Mouse (Mus musculus) intestine, embryonic 16.5 days (tissue): ENCODE results near the gene Thbs1. TPM values are rescaled to one million over a fixed set of nuclear protein-coding genes. Genes with fewer than 3 reads are reported as not detected.

ENCODE experiments used
- ATAC-seq: fragments of 200-750 bp; cut with Nextera tagmentation; 2 replicates; pipeline ENCODE4 v1.8.0; 2017; ENCODE audit warnings: moderate TSS enrichment, moderate library complexity
- H3K27ac ChIP-seq: fragments of 300-500 bp; sonication (generic); 2 replicates; pipeline ENCODE4 v1.5.1; 2014; ENCODE audit warnings: mild to moderate bottlenecking, low read length
- H3K27me3 ChIP-seq: fragments of 300-500 bp; sonication (generic); replicated peaks from 2 replicates; pipeline ENCODE4 v1.6.1; 2014; ENCODE audit warnings: low read length, control low read depth, mixed read lengths; ENCODE audit not compliant: control insufficient read depth, insufficient read depth
- H3K36me3 ChIP-seq: fragments of 300-500 bp; sonication (generic); 2 replicates; pipeline ENCODE4 v1.6.1; 2014; ENCODE audit warnings: low read length, control low read depth; ENCODE audit not compliant: control insufficient read depth, insufficient read depth
- H3K4me1 ChIP-seq: fragments of 300-500 bp; sonication (generic); 2 replicates; pipeline ENCODE4 v1.6.1; 2014; ENCODE audit warnings: low read length, control low read depth, mixed read lengths; ENCODE audit not compliant: control insufficient read depth, insufficient read depth
- H3K4me2 ChIP-seq: fragments of 300-500 bp; sonication (generic); 2 replicates; pipeline ENCODE4 v1.6.1; 2014; ENCODE audit warnings: low read depth, low read length, control low read depth
- H3K4me3 ChIP-seq: fragments of 300-500 bp; sonication (generic); 2 replicates; pipeline ENCODE4 v1.5.1; 2014; ENCODE audit warnings: mild to moderate bottlenecking, low read length
- H3K9ac ChIP-seq: fragments of 300-500 bp; sonication (generic); 2 replicates; pipeline ENCODE4 v1.6.1; 2014; ENCODE audit warnings: low read depth, low read length
- H3K9me3 ChIP-seq: fragments of 300-500 bp; sonication (generic); 2 replicates; pipeline ENCODE4 v1.6.1; 2016; ENCODE audit warnings: low read length, control low read depth; ENCODE audit not compliant: control insufficient read depth
- WGBS: fragments of 180-500 bp; shearing (Covaris S2); extraction: QIAGEN DNeasy Blood & Tissue Kit; methylation state at CpG from one replicate; pipeline ENCODE4 v1.1.7; 2014; 5-methylcytosine and 5-hydroxymethylcytosine counted together
- polyA plus RNA-seq: library from polyadenylated mRNA; unstranded; fragments of >200 nt; fragmentation: Nextera tagmentation; extraction: Ambion mirVana; gene quantifications from 2 replicates; pipeline ENCODE4 v1.2.1, GENCODE M21; 2015

Thbs1 gene
- polyA plus RNA-seq, 1 experiment from 2014 or later, result 22.6 TPM

GRCm38 (mm10) chr2:118158095-118158494, 46.4 kb downstream of the Thbs1 start:
- H3K27ac ChIP-seq, result no peak overlapping the region
- peaks cover 8% of the 10 kb centered on the region; the same call in 1 of the 2 replicates for H3K4me1 ChIP-seq
- 95% methylated on average over 3 of the region's 3 CpGs for WGBS

GRCm38 (mm10) chr2:118159126-118159525, 47.5 kb downstream of the Thbs1 start:
- Histone ChIP-seq H3K4me1 (peaks cover 8% of the 10 kb centered on the region; the same call in 1 of the 2 replicates), H3K9me3 (no peaks in the 10 kb centered on the region), H3K27me3 (no peaks in the 10 kb centered on the region), H3K4me2 (no peak overlapping the region), H3K9ac (no peak overlapping the region), H3K27ac (no peak overlapping the region), H3K4me3 (no peak overlapping the region), H3K36me3 (no peaks in the 10 kb centered on the region)
- ATAC-seq, result no peak
- 59% methylated on average over 6 of the region's 6 CpGs for WGBS

More at GRCm38 (mm10) chr2:118158095-118158494, 46.4 kb downstream of the Thbs1 start:
- H3K36me3 ChIP-seq, result no peaks in the 10 kb centered on the region
- no peak for ATAC-seq
- H3K4me3 ChIP-seq, result no peak overlapping the region
- H3K27me3 ChIP-seq, result no peaks in the 10 kb centered on the region
- no peak overlapping the region for H3K9ac ChIP-seq
- H3K9me3 ChIP-seq, result no peaks in the 10 kb centered on the region
- H3K4me2 ChIP-seq, result no peak overlapping the region

- H3K27ac ChIP-seq, result peak overlapping the region; percentile 49
- H3K4me2 ChIP-seq, result no peak overlapping the region
Measured at GRCm38 (mm10) chr2:118160547-118160946, 48.9 kb downstream of the Thbs1 start.

DNA sequence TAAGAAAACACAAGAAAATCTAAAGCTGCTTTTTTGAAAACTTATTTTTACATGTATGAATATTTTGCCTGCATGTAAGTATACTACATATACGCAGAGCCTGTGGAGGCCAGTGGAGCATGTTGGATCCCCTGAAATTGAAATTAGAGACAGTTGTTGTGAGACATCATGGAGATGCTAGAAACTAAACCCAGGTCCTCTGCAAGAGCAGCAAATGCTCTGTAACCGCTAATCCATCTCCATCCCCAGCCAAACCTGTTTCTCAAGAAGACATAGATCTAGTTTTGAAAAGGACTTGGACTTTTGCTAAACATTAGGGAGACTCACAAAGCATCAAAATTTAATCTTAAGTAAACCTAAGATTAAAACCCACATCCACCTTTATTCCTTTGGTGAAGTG, 49.3 kb downstream of the Thbs1 start:
- Histone ChIP-seq H3K4me2 (no peak overlapping the region), H3K4me3 (no peak overlapping the region), H3K4me1 (peaks cover 8% of the 10 kb centered on the region; the same call in 1 of the 2 replicates), H3K27me3 (no peaks in the 10 kb centered on the region), H3K36me3 (no peaks in the 10 kb centered on the region), H3K9me3 (no peaks in the 10 kb centered on the region), H3K9ac (no peak overlapping the region), H3K27ac (no peak overlapping the region)
- 86% methylated on average over 2 of the region's 2 CpGs for WGBS
- ATAC-seq, result no peak

More at GRCm38 (mm10) chr2:118160547-118160946, 48.9 kb downstream of the Thbs1 start:
- Histone ChIP-seq H3K4me3 (no peak overlapping the region), H3K36me3 (no peaks in the 10 kb centered on the region), H3K9ac (no peak overlapping the region), H3K4me1 (peaks cover 8% of the 10 kb centered on the region; the same call in 1 of the 2 replicates), H3K27me3 (no peaks in the 10 kb centered on the region), H3K9me3 (no peaks in the 10 kb centered on the region)
- 0 out of 2 replicates have a peak, but pooled peaks have one; percentile 33 for ATAC-seq
- 30% methylated on average over 6 of the region's 6 CpGs for WGBS

GRCm38 (mm10) chr2:118162486-118162885, 50.8 kb downstream of the Thbs1 start:
- ATAC-seq, result no peak
- no peaks in the 10 kb centered on the region for H3K27me3 ChIP-seq
- H3K36me3 ChIP-seq, result no peaks in the 10 kb centered on the region
- no peak overlapping the region for H3K9ac ChIP-seq
- peaks cover 8% of the 10 kb centered on the region; the same call in 1 of the 2 replicates for H3K4me1 ChIP-seq
- no peak overlapping the region for H3K4me2 ChIP-seq
- no peaks in the 10 kb centered on the region for H3K9me3 ChIP-seq
- H3K27ac ChIP-seq, result no peak overlapping the region
- no peak overlapping the region for H3K4me3 ChIP-seq
- 61% methylated on average over 5 of the region's 5 CpGs for WGBS

DNA sequence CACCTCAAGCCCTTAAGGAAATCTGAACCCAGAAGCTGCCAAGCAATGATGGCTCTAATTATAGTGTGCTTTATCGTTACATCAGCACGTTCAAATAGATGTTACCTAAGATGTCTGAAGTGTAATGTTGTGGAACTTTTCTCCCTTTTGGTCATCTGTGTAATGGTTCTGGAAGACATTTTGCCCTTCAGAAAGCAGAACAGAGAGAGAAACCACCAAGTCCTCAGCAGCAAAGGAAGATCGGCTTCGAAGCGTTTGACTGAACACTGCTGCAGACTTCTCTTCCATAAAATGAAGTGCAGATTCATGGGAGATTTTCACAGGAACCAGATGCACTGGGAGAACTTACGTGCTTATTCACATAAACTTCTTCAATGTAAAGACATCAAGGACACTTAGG, 52.5 kb downstream of the Thbs1 start:
- WGBS, result 82% methylated on average over 6 of the region's 6 CpGs
- no peak overlapping the region for H3K4me3 ChIP-seq
- no peak overlapping the region for H3K9ac ChIP-seq
- no peak overlapping the region for H3K4me2 ChIP-seq
- no peak overlapping the region for H3K27ac ChIP-seq
- H3K9me3 ChIP-seq, result no peaks in the 10 kb centered on the region
- no peaks in the 10 kb centered on the region for H3K27me3 ChIP-seq
- H3K36me3 ChIP-seq, result no peaks in the 10 kb centered on the region
- H3K4me1 ChIP-seq, result peaks cover 8% of the 10 kb centered on the region; the same call in 1 of the 2 replicates
- ATAC-seq, result no peak

GRCm38 (mm10) chr2:118165691-118166090, 54.0 kb downstream of the Thbs1 start:
- Histone ChIP-seq H3K27me3 (no peaks in the 10 kb centered on the region), H3K36me3 (no peaks in the 10 kb centered on the region), H3K4me3 (no peak overlapping the region), H3K9me3 (no peaks in the 10 kb centered on the region), H3K4me2 (no peak overlapping the region), H3K4me1 (no peaks in the 10 kb centered on the region), H3K27ac (no peak overlapping the region), H3K9ac (no peak overlapping the region)
- no peak for ATAC-seq
- 89% methylated on average over 2 of the region's 2 CpGs for WGBS

DNA sequence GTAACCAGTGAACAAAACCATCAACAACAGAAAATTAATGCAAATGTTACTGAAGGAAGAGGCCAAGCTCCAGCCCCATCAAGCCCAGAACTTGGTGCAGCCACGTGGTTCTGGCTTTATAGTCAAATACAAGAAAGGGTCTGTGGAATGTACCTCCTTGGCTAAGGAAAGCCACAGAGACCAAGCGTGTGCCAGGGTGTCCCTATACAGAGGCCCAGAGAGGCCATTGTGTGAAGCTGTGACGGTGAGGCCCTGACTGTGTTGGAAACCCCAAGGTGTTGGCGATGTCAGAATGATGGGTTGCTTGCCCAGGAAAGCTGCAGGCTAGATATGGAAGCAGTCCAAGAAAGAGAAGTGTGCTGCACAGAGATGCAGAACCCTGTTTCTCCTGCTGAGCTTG, 56.1 kb downstream of the Thbs1 start:
- no peak overlapping the region for H3K9ac ChIP-seq
- H3K9me3 ChIP-seq, result no peaks in the 10 kb centered on the region
- no peaks in the 10 kb centered on the region for H3K27me3 ChIP-seq
- no peaks in the 10 kb centered on the region for H3K4me1 ChIP-seq
- no peaks in the 10 kb centered on the region for H3K36me3 ChIP-seq
- no peak overlapping the region for H3K4me2 ChIP-seq
- 79% methylated on average over 4 of the region's 4 CpGs for WGBS
- ATAC-seq, result no peak
- no peak overlapping the region for H3K27ac ChIP-seq
- H3K4me3 ChIP-seq, result no peak overlapping the region

- no peaks in the 10 kb centered on the region for H3K27me3 ChIP-seq
- no peak overlapping the region for H3K9ac ChIP-seq
- WGBS, result 70% methylated on average over 1 of the region's 1 CpGs
- no peaks in the 10 kb centered on the region for H3K4me1 ChIP-seq
- H3K36me3 ChIP-seq, result no peaks in the 10 kb centered on the region
- no peaks in the 10 kb centered on the region for H3K9me3 ChIP-seq
- ATAC-seq, result no peak
- H3K4me2 ChIP-seq, result no peak overlapping the region
- H3K27ac ChIP-seq, result no peak overlapping the region
- no peak overlapping the region for H3K4me3 ChIP-seq
Measured at GRCm38 (mm10) chr2:118168225-118168624, 56.5 kb downstream of the Thbs1 start.
